Mouse (Mus musculus) kidney, embryonic 16.5 days (tissue): ENCODE measurements at regions not wholly inside any gene's neighbourhood (a gene's known extent, or its start where the extent isn't known, plus 50 kb on each side); places are given as distances from the start of the nearest gene placed in this dataset.

Source experiments
- ATAC-seq: fragments of 200-750 bp; cut with Nextera tagmentation; 2 replicates; pipeline ENCODE4 v1.8.0; 2017; ENCODE audit warnings: moderate TSS enrichment; ENCODE audit not compliant: low FRiP score, low TSS enrichment
- H3K27ac ChIP-seq: fragments of 300-500 bp; sonication (generic); 2 replicates; pipeline ENCODE4 v1.5.1; 2014; ENCODE audit warnings: low read length
- H3K27me3 ChIP-seq: fragments of 300-500 bp; sonication (generic); 2 replicates; pipeline ENCODE4 v1.6.1; 2014; ENCODE audit warnings: low read length, control low read depth, mixed read lengths; ENCODE audit not compliant: insufficient read depth
- H3K36me3 ChIP-seq: fragments of 300-500 bp; sonication (generic); 2 replicates; pipeline ENCODE4 v1.6.1; 2014; ENCODE audit warnings: low read length, control low read depth, mixed read lengths; ENCODE audit not compliant: insufficient read depth
- H3K4me1 ChIP-seq: fragments of 300-500 bp; sonication (generic); 2 replicates; pipeline ENCODE4 v1.6.1; 2014; ENCODE audit warnings: low read length, control low read depth, mixed read lengths; ENCODE audit not compliant: insufficient read depth
- H3K4me2 ChIP-seq: fragments of 300-500 bp; sonication (generic); replicated peaks from 2 replicates; pipeline ENCODE4 v1.6.1; 2014; ENCODE audit warnings: low read depth, low read length
- H3K4me3 ChIP-seq: fragments of 300-500 bp; sonication (generic); 2 replicates; pipeline ENCODE4 v1.5.1; 2014; ENCODE audit warnings: mild to moderate bottlenecking, low read length
- H3K9ac ChIP-seq: fragments of 300-500 bp; sonication (generic); replicated peaks from 2 replicates; pipeline ENCODE4 v1.6.1; 2014; ENCODE audit warnings: low read length
- H3K9me3 ChIP-seq: fragments of 300-500 bp; sonication (generic); 2 replicates; pipeline ENCODE4 v1.6.1; 2016; ENCODE audit warnings: low read length, control low read depth
- WGBS: fragments of 180-500 bp; shearing (Covaris S2); extraction: QIAGEN DNeasy Blood & Tissue Kit; methylation state at CpG from one replicate; pipeline ENCODE4 v1.1.7; 2014; 5-methylcytosine and 5-hydroxymethylcytosine counted together

DNA sequence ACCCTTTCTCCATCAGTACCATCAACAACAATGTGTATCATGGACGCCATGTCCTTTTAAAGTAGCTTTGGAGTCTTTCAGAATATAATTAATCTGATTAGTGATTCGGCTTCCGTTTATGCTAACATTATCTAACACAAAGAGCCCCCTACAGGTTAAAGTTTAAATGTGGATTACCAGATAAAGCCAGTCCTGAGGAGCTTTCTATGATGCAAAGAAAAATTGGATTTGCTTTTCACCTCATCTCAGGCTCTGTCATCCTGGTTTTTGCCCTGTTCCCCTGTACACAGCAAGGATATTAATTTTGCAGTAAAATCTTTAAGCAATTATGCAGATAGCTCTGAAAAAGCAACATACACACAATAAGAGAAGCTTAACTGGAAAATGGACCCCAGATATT is 412.7 kb upstream of the Tbc1d2b start:
- Histone ChIP-seq H3K9ac (no peak overlapping the region), H3K4me2 (no peak overlapping the region), H3K4me3 (no peak overlapping the region), H3K4me1 (no peaks in the 10 kb centered on the region), H3K27me3 (no peaks in the 10 kb centered on the region), H3K36me3 (no peaks in the 10 kb centered on the region), H3K27ac (no peak overlapping the region), H3K9me3 (no peaks in the 10 kb centered on the region)
- WGBS, result 43% methylated on average over 3 of the region's 3 CpGs
- ATAC-seq, result no peak

DNA sequence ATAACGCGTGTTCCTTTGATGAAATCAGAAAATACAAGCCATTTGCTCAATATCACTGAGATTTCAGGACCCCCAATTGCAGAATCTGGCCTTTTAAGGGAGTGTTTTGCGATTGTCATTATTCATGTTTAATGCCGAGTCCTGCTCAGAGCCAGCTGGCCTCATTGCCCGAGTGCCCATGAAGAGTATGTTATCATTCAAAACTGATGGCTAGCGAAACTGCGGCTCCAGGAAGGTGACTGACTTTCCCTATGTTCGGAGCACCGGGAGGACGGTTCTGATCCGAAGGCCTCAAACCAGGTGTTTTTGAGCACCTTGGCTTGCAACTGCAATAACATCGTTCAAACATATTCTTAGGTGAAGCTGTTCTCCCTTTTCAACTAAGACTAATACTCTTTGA is 419.5 kb upstream of the Tbc1d2b start:
- Histone ChIP-seq H3K27ac (no peak overlapping the region), H3K9me3 (no peaks in the 10 kb centered on the region), H3K27me3 (0 out of 2 replicates have a peak, but pooled peaks cover 2% of the 10 kb centered on the region), H3K9ac (no peak overlapping the region), H3K4me2 (no peak overlapping the region), H3K36me3 (no peaks in the 10 kb centered on the region), H3K4me3 (no peak overlapping the region), H3K4me1 (no peaks in the 10 kb centered on the region)
- 78% methylated on average over 12 of the region's 12 CpGs for WGBS
- ATAC-seq, result no peak

DNA sequence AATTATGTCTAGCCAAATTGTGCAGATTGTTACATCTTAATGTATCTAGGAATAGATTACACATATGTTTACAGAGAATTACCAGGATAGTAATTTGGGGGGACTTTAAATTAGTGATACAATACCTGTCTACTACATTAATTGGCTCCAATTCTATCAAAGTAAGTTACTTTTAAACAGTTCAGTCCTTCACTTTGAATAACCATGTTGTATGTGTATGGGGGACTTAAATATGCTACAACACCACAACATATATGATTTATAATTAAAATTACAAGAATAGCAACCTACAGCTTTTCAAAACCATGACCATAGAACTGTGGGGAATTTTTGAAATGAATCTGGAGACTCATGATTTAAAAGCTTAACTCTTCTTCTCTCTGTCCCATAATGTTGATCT is 420.5 kb upstream of the Tbc1d2b start:
- Histone ChIP-seq H3K9me3 (no peaks in the 10 kb centered on the region), H3K27ac (no peak overlapping the region), H3K36me3 (no peaks in the 10 kb centered on the region), H3K4me2 (no peak overlapping the region), H3K27me3 (0 out of 2 replicates have a peak, but pooled peaks cover 2% of the 10 kb centered on the region), H3K9ac (no peak overlapping the region), H3K4me1 (no peaks in the 10 kb centered on the region), H3K4me3 (no peak overlapping the region)
- ATAC-seq, result no peak

DNA sequence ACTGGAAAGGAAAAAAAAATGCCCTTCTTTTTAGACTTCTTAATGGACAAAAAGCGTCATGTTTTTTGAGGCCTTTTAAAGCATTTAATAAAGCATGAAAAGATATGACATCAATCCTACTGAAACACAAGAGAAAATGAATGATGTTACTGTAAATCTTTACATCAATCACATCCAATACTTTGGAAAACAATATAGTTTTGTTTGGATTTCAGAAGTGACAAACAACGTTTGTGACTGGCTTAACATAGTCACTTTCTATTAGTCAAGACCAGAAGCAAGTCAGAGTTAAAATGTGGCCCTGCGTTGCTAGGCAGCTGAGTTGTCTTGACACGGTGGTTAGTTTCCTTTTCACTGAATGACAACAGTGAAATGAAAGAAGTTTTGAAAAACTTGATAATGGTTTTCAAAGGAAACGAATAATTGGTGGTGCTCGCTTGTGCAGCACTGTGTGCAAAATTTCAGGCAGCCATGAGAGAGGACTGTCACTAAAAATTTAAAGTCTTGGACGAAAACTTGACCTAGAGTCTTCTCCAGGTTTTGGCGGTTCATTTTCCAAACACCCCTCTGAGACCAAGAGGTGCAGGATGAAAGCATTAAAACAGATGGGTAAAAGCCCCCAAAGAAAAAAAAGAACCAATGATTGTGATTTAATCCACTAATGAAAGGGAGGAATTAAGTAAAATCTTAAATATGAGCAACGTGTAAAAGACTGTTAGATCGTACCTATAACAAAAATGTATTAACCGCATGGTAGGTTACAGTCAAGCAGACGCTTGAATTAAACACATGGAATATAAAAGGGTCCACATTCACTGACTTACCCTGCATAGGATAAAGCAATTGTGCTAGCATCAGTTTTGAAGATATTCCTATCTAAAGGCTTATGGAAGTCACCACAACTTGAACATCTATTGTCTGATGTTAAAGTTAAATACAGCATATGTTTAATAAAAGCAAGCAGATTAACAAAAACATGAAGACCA is 421.4 kb upstream of the Tbc1d2b start:
- ATAC-seq, result no peak
- no peaks in the 10 kb centered on the region for H3K4me1 ChIP-seq
- H3K27me3 ChIP-seq, result 0 out of 2 replicates have a peak, but pooled peaks cover 2% of the 10 kb centered on the region
- no peak overlapping the region for H3K4me3 ChIP-seq
- H3K9ac ChIP-seq, result no peak overlapping the region
- no peak overlapping the region for H3K27ac ChIP-seq
- no peaks in the 10 kb centered on the region for H3K36me3 ChIP-seq
- H3K9me3 ChIP-seq, result no peaks in the 10 kb centered on the region
- 74% methylated on average over 12 of the region's 12 CpGs for WGBS
- H3K4me2 ChIP-seq, result no peak overlapping the region

DNA sequence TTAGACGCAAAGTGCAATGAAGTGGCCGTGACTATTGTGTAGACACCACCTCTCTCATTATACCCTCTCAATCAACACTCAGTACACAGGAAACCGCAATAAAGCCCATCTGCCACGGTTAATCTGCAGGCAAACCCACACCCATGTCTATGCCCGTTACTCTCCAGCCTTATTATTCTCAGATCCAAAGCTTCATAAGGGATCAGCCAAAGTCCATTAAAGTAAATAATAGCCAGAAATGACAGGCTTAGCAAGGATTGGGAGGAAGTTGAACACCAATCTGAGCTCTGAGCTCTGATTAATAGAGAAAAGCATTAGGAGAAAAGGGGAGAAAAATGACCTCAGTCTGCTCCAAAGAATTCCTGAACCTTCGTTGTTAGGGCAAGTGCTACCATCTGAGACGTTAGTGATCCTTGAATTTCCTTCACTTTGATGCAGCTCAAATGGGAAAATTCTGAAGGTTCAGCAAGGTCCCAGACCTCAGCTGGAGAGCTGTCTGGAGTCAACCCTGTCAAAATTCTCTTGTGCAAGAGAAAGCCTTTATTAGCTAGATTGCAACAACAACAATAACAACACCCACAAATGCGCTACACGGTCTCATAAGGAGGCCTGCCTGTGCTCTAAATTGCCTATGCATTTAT is 422.5 kb upstream of the Tbc1d2b start:
- H3K9ac ChIP-seq, result no peak overlapping the region
- no peaks in the 10 kb centered on the region for H3K36me3 ChIP-seq
- 0 out of 2 replicates have a peak, but pooled peaks cover 2% of the 10 kb centered on the region for H3K27me3 ChIP-seq
- 45% methylated on average over 9 of the region's 9 CpGs for WGBS
- no peaks in the 10 kb centered on the region for H3K9me3 ChIP-seq
- no peak overlapping the region for H3K27ac ChIP-seq
- no peak overlapping the region for H3K4me2 ChIP-seq
- H3K4me1 ChIP-seq, result no peaks in the 10 kb centered on the region
- no peak overlapping the region for H3K4me3 ChIP-seq
- ATAC-seq, result no peak

DNA sequence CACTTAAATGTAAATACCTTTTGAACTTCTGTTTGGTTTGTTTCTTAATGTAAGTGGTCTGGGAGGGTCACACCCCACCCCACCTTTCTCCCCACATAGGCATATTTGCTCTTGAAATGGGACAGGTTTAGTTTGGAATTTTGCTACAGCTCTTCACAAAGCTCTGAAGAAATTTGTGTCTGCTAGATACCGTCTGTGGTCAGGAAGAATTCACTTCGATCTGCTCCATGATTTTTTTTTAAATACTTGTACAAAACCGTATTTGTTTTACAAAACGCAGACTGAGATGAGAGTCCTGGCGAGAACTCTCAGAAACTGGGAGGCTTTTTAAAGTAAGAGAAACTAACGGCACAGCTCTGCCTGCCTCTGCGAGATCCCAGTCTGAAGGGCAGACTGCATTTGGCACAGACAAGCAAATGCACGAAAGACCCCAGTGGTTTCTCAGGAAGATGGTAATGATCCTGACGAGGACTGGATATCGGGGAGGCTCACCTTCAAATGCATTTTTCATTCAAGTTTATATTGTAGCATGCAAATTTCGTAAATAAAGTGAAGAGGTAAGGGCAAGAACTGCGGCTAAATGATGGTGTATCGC is 423.5 kb upstream of the Tbc1d2b start:
- no peaks in the 10 kb centered on the region for H3K36me3 ChIP-seq
- 71% methylated on average over 13 of the region's 13 CpGs for WGBS

DNA sequence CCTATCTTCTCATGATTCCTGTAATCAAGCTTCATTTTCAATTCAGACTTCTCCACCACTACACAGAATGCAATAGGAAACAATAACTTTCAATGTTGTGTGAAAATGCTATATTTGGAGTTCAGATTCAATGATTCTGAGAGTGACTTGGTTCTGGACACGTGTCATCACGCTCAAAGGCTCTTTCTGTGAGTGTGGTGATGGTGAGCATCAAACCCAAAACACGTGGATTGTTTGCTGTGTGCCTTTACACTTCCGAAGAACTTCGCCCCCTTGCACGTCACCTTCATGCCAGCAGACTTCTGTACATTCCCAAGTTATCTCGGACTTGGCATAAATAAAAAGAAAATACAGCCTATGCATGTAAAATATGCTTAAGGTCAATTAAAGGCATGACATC is 425.1 kb upstream of the Tbc1d2b start:
- no peak overlapping the region for H3K4me3 ChIP-seq
- no peak for ATAC-seq
- H3K27ac ChIP-seq, result no peak overlapping the region
- H3K36me3 ChIP-seq, result no peaks in the 10 kb centered on the region
- no peaks in the 10 kb centered on the region for H3K9me3 ChIP-seq
- 82% methylated on average over 7 of the region's 7 CpGs for WGBS
- H3K4me1 ChIP-seq, result no peaks in the 10 kb centered on the region
- no peak overlapping the region for H3K4me2 ChIP-seq
- H3K9ac ChIP-seq, result no peak overlapping the region
- 0 out of 2 replicates have a peak, but pooled peaks cover 2% of the 10 kb centered on the region for H3K27me3 ChIP-seq

More for the DNA sequence above, 423.5 kb upstream of the Tbc1d2b start:
- Histone ChIP-seq H3K9ac (no peak overlapping the region), H3K27ac (no peak overlapping the region), H3K9me3 (no peaks in the 10 kb centered on the region), H3K27me3 (0 out of 2 replicates have a peak, but pooled peaks cover 2% of the 10 kb centered on the region), H3K4me2 (no peak overlapping the region), H3K4me1 (no peaks in the 10 kb centered on the region), H3K4me3 (no peak overlapping the region)
- ATAC-seq, result no peak

DNA sequence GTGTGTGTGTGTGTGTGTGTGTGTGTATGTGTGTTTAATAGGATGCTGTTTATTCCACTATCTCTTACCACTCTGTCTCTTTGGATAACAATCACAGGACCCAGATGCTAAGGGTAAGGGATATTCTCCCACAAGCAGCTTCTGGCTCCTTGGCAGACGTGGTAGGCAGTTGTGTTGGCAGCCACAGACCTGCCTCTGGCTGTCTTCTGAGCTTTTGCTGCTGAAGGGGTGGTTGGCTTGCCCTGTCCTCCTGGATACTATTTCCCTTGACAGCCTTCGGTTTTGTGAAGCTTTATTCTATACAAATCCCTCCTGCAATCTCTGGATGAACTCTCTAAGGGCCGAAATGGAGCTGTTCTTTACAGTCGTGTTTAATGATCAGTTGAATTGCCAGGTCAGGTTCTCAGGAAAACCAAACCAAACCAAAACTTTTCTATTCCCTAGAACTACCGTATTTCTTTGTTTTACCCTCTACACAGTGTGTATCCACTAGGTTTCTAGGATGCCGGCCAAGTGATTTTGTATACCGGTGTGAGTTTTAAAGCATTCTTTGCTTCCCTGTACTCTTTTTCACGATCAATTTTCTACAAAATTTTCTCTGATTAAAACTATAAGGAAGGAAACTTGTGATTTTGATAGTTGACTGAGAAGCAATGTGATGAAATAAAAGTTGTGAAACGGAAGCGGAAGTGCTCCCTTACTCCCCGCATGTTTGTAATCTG is 426.8 kb upstream of the Tbc1d2b start:
- WGBS, result 56% methylated on average over 11 of the region's 11 CpGs
- Histone ChIP-seq H3K4me3 (no peak overlapping the region), H3K4me1 (no peaks in the 10 kb centered on the region), H3K27me3 (0 out of 2 replicates have a peak, but pooled peaks cover 2% of the 10 kb centered on the region), H3K9ac (no peak overlapping the region), H3K36me3 (no peaks in the 10 kb centered on the region), H3K27ac (no peak overlapping the region), H3K4me2 (no peak overlapping the region), H3K9me3 (no peaks in the 10 kb centered on the region)
- no peak for ATAC-seq

DNA sequence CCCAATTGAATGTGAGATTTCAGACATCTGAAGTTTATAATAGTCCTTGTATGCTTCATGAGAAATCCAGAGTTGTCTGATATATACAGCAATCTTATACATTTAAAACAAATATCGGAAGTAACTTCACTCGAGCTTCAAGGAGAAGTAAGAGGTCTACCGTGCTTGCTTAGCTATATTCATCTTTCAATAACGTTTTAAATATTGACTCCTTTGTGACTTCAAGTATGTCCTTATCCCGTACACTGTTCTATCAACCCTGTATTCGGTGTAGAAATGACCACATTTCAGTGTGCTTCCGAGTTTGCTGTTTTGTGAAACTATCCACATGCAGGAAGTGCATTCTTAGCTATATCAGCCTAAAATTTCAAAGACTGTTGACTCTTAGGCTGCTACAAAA is 427.8 kb upstream of the Tbc1d2b start:
- H3K9ac ChIP-seq, result no peak overlapping the region
- no peaks in the 10 kb centered on the region for H3K9me3 ChIP-seq
- ATAC-seq, result no peak
- 73% methylated on average over 7 of the region's 7 CpGs for WGBS
- H3K36me3 ChIP-seq, result no peaks in the 10 kb centered on the region
- 0 out of 2 replicates have a peak, but pooled peaks cover 2% of the 10 kb centered on the region for H3K27me3 ChIP-seq
- no peak overlapping the region for H3K27ac ChIP-seq
- H3K4me2 ChIP-seq, result no peak overlapping the region
- no peaks in the 10 kb centered on the region for H3K4me1 ChIP-seq
- H3K4me3 ChIP-seq, result no peak overlapping the region
